Mouse (Mus musculus): ENCODE data around the gene Tmem100.

DNA sequence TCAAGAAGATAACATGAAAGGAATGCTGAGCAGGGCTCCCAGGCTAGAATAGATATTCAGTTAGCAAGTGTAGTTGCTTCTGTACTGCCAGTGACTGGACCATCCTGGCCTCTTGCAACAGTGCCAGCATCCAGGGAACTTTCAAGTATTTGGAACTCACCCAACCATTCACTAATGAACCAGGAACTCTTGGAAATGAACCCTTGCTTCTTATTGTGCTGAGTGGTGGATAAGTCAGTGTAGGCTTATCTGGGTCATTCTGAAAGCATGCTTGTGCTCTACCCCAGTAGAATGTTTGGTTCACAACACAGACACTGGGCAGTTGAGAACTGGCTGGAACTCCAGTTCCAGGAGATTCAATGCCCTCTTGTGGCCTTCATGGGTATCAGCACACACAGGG, 29.1 kb downstream of the Tmem100 start:
- TF ChIP-seq CTCF (IDR thresholded peaks at IDR 0.05) (peak; percentile 36), POLR2A (IDR thresholded peaks at IDR 0.05; ENCODE audit: insufficient read depth, low read depth, low read length) (no peak)
